Mouse (Mus musculus): ENCODE results near the gene Abca4. TPM values are rescaled to one million over a fixed set of nuclear protein-coding genes. Genes with fewer than 3 reads are reported as not detected.

Gene Abca4
- polyA plus RNA-seq, 1 experiment from 2014 or later, result 2.3 TPM

DNA sequence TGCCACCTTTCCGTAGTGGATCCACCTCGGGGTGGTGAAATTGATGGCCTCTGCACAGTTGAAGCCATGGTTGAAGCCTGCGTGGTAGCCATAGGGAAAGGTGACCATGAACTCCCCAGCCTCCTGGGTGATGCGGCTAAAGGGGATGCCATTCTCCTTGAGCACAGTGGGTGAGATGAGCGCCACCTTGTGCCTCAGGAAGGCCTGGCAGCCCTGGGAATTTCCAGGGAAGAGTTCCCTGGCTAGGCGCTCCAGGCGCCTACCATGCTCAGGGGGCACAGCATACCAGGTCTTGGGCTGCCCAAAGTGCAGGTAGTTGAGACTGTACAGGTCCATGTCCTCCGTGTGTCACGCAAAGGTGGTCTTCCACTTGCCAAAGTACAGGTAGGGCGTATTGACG is 139.9 kb downstream of the Abca4 start:
- no peak overlapping the region for H3K27ac ChIP-seq (ENCODE audit: low read length)
- 59% methylated on average over 11 of the region's 11 CpGs for WGBS
- H3K4me1 ChIP-seq (ENCODE audit: insufficient read depth, low read depth, low read length), result no peaks in the 10 kb centered on the region
- H3K9me3 ChIP-seq (ENCODE audit: low read length), result no peaks in the 10 kb centered on the region
- H3K36me3 ChIP-seq (ENCODE audit: insufficient read depth, low read length), result no peaks in the 10 kb centered on the region
- TF ChIP-seq CTCF (IDR thresholded peaks at IDR 0.05) (peak; percentile 69), EP300 (IDR thresholded peaks at IDR 0.05) (no peak)
- H3K4me3 ChIP-seq (ENCODE audit: low read depth, low read length), result no peak overlapping the region
- ATAC-seq (peak; percentile 26; the same call in 1 of the 2 replicates), DNase-seq (ENCODE audit: low spot score) (no peak)
- no peak overlapping the region for H3K4me2 ChIP-seq (replicated peaks; ENCODE audit: low read depth, low read length)
- H3K27me3 ChIP-seq (replicated peaks; ENCODE audit: insufficient read depth, low read length), result no peaks in the 10 kb centered on the region
- no peak overlapping the region for H3K9ac ChIP-seq (replicated peaks; ENCODE audit: low read depth)

GRCm38 (mm10) chr3:122186975-122187374 is 142.7 kb downstream of the Abca4 start:
- no peak for TF ChIP-seq EP300 (IDR thresholded peaks at IDR 0.05)
- TF ChIP-seq CTCF (IDR thresholded peaks at IDR 0.05), result no peak
- no peak overlapping the region for H3K4me3 ChIP-seq (ENCODE audit: low read depth, low read length)
- no peak overlapping the region for H3K4me2 ChIP-seq (replicated peaks; ENCODE audit: low read depth, low read length)
- H3K4me1 ChIP-seq (ENCODE audit: insufficient read depth, low read depth, low read length), result no peaks in the 10 kb centered on the region
- ATAC-seq (0 out of 2 replicates have a peak, but pooled peaks have one; percentile 23), DNase-seq (ENCODE audit: low spot score) (peak; percentile 26)
- H3K36me3 ChIP-seq (ENCODE audit: insufficient read depth, low read length), result no peaks in the 10 kb centered on the region
- no peaks in the 10 kb centered on the region for H3K27me3 ChIP-seq (replicated peaks; ENCODE audit: insufficient read depth, low read length)
- WGBS, result 36% methylated on average over 1 of the region's 1 CpGs
- H3K9ac ChIP-seq (replicated peaks; ENCODE audit: low read depth), result no peak overlapping the region
- no peak overlapping the region for H3K27ac ChIP-seq (ENCODE audit: low read length)
- no peaks in the 10 kb centered on the region for H3K9me3 ChIP-seq (ENCODE audit: low read length)

- Histone ChIP-seq H3K4me2 (replicated peaks; ENCODE audit: low read depth, low read length) (no peak overlapping the region), H3K27ac (ENCODE audit: low read length) (no peak overlapping the region), H3K4me1 (ENCODE audit: insufficient read depth, low read depth, low read length) (peaks cover 2% of the 10 kb centered on the region; the same call in 1 of the 2 replicates), H3K27me3 (replicated peaks; ENCODE audit: insufficient read depth, low read length) (no peaks in the 10 kb centered on the region), H3K4me3 (ENCODE audit: low read depth, low read length) (no peak overlapping the region), H3K9me3 (ENCODE audit: low read length) (no peaks in the 10 kb centered on the region), H3K36me3 (ENCODE audit: insufficient read depth, low read length) (no peaks in the 10 kb centered on the region), H3K9ac (replicated peaks; ENCODE audit: low read depth) (no peak overlapping the region)
- ATAC-seq, result no peak
- no peak for DNase-seq (ENCODE audit: low spot score)
- WGBS, result 71% methylated on average over 4 of the region's 4 CpGs
- TF ChIP-seq EP300 (IDR thresholded peaks at IDR 0.05), result no peak
- no peak for TF ChIP-seq CTCF (IDR thresholded peaks at IDR 0.05)
Measured at GRCm38 (mm10) chr3:122196621-122197298, 152.5 kb downstream of the Abca4 start.

GRCm38 (mm10) chr3:122198532-122198931 is 154.3 kb downstream of the Abca4 start:
- DNase-seq (ENCODE audit: low spot score), result peak; percentile 65
- no peak for TF ChIP-seq CTCF (IDR thresholded peaks at IDR 0.05)
- TF ChIP-seq EP300 (IDR thresholded peaks at IDR 0.05), result no peak
- H3K27ac ChIP-seq (ENCODE audit: low read length), result peak overlapping the region; percentile 51; the same call in 1 of the 2 replicates

GRCm38 (mm10) chr3:122198966-122199381 is 154.7 kb downstream of the Abca4 start:
- ATAC-seq (peak; percentile 96), DNase-seq (ENCODE audit: low spot score) (peak; percentile 94)
- Histone ChIP-seq H3K27me3 (replicated peaks; ENCODE audit: insufficient read depth, low read length) (no peaks in the 10 kb centered on the region), H3K27ac (ENCODE audit: low read length) (peak overlapping the region; percentile 65), H3K4me3 (ENCODE audit: low read depth, low read length) (no peak overlapping the region), H3K4me1 (ENCODE audit: insufficient read depth, low read depth, low read length) (peaks cover 2% of the 10 kb centered on the region; the same call in 1 of the 2 replicates), H3K9me3 (ENCODE audit: low read length) (no peaks in the 10 kb centered on the region), H3K36me3 (ENCODE audit: insufficient read depth, low read length) (no peaks in the 10 kb centered on the region), H3K9ac (replicated peaks; ENCODE audit: low read depth) (no peak overlapping the region), H3K4me2 (replicated peaks; ENCODE audit: low read depth, low read length) (no peak overlapping the region)
- 12% methylated on average over 8 of the region's 8 CpGs for WGBS
- no peak for TF ChIP-seq CTCF (IDR thresholded peaks at IDR 0.05)
- peak; percentile 97 for TF ChIP-seq EP300 (IDR thresholded peaks at IDR 0.05)

More at GRCm38 (mm10) chr3:122198532-122198931, 154.3 kb downstream of the Abca4 start:
- Histone ChIP-seq H3K4me1 (ENCODE audit: insufficient read depth, low read depth, low read length) (peaks cover 2% of the 10 kb centered on the region; the same call in 1 of the 2 replicates), H3K9me3 (ENCODE audit: low read length) (no peaks in the 10 kb centered on the region), H3K27me3 (replicated peaks; ENCODE audit: insufficient read depth, low read length) (no peaks in the 10 kb centered on the region), H3K4me3 (ENCODE audit: low read depth, low read length) (no peak overlapping the region), H3K36me3 (ENCODE audit: insufficient read depth, low read length) (no peaks in the 10 kb centered on the region), H3K9ac (replicated peaks; ENCODE audit: low read depth) (no peak overlapping the region), H3K4me2 (replicated peaks; ENCODE audit: low read depth, low read length) (no peak overlapping the region)
- ATAC-seq, result peak; percentile 17
- 42% methylated on average over 2 of the region's 2 CpGs for whole genome bisulfite sequencing

- Histone ChIP-seq H3K9me3 (ENCODE audit: low read length) (no peaks in the 10 kb centered on the region), H3K9ac (replicated peaks; ENCODE audit: low read depth) (no peak overlapping the region), H3K36me3 (ENCODE audit: insufficient read depth, low read length) (no peaks in the 10 kb centered on the region), H3K27me3 (replicated peaks; ENCODE audit: insufficient read depth, low read length) (no peaks in the 10 kb centered on the region), H3K27ac (ENCODE audit: low read length) (peak overlapping the region; percentile 65), H3K4me3 (ENCODE audit: low read depth, low read length) (no peak overlapping the region), H3K4me1 (ENCODE audit: insufficient read depth, low read depth, low read length) (peaks cover 2% of the 10 kb centered on the region; the same call in 1 of the 2 replicates), H3K4me2 (replicated peaks; ENCODE audit: low read depth, low read length) (no peak overlapping the region)
- WGBS, result 75% methylated on average over 4 of the region's 4 CpGs
- ATAC-seq (no peak), DNase-seq (ENCODE audit: low spot score) (no peak)
- TF ChIP-seq CTCF (IDR thresholded peaks at IDR 0.05) (no peak), EP300 (IDR thresholded peaks at IDR 0.05) (no peak)
Measured at GRCm38 (mm10) chr3:122199600-122199999, 155.4 kb downstream of the Abca4 start.
